Mouse (Mus musculus) liver (tissue): Measurements from ENCODE around the gene Chchd10.
A peak's percentile ranks its signal among the peaks of the same experiment; 100 is the strongest.

Experiments used
- DNase-seq: peaks from one replicate; pipeline ENCODE4 v3.0.0-alpha.2; 2020; ENCODE audit warnings: mixed read lengths

The Chchd10 gene

DNA sequence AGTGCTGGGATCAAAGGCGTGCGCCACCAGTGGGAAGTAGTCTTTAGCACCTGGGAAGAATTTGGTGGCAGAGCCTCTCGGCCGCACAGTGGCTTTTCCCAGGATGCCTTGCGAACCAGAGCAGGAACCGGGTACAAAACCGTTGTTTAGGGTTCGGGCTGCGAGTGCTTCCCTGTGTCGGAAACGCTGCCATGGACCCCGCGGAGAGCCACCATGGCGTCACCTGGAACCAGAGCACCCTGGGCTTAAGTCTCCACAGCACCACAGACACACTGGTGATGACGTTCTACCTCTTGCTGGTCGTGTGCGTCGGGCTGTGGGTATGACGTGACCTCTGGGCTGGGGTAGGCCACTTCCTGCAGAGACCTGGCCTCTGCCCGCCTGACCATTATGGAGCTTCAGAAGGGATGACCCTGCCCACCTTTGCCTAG lies 21.5 kb downstream of the Chchd10 start, which contains the start of gene Gm5134:
Gene Gm5134 (plus strand): TSS at position 134 of the 431 bp plus-strand sequence.
- peak; percentile 38 for DNase-seq

DNA sequence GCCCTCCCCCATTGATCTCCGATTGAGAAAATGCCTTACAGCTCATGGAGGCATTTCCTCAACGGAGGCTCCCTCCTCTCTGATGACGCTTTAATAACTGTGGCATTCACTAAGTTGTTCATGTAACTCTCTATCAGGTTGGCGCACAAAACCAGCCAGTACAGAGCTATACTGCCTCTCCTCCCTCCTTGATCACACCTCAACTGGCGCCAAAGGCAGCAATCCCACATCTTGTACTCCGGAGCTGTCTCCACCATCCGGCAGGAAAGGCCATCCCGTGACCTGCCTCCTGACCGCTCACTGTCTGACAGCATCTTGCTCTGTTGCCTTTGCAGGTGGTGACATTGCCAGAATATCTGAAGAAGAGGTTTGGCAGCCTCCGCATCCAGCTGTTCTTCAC lies 40.9 kb downstream of the Chchd10 start:
- DNase-seq: no peak

DNA sequence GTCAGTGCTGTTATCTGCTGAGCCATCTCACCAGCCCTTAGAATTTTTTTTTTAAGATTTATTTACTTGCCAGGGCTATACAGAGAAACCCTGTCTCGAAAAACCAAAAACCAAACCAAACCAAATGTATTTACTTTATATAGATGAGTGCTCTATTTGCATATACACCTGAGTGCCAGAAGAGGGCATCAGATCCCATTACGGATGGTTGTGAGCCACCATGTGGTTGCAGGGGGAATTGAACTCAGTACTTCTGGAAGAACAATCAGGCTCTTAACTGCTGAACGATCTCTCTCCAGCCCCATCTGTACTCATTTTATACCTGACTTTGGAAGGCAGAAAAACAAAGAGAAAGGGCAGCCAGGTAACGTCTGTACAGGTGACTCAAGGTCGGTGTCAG lies 42.3 kb downstream of the Chchd10 start:
- no peak for DNase-seq

DNA sequence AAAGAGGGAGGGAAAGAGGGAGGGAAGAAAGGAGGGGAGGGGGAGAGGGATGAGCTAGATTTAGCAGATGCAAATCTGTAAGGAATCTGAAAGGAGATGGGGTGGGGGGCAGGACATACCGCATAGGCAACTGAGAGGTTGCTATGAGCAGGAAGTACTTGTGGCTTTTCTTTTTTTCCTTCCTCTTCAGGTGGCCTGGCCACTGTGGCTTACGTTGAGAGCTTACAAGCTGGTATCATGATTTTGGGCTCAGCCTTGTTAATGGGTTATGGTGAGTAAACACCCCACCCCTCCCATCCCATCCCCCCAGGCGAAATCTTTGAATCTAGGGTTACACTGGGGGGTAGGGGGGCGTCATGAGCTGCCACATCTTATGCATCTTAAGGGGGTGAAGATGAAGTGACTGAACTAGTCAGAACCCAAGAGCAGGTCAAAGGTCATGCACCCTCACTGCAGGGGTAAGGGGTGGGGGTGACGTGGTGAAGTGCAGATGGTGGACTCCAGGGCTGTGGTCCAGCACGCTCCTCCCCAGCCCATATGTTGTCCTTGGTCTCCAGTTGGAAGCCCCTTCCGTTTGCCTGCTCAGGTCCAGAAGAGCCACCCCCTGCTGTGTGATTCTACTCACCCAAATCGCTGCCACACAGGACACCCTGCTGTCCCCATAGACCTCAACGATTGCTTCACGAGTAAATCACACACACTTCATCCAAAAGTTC lies 45.3 kb downstream of the Chchd10 start:
- no peak for DNase-seq

DNA sequence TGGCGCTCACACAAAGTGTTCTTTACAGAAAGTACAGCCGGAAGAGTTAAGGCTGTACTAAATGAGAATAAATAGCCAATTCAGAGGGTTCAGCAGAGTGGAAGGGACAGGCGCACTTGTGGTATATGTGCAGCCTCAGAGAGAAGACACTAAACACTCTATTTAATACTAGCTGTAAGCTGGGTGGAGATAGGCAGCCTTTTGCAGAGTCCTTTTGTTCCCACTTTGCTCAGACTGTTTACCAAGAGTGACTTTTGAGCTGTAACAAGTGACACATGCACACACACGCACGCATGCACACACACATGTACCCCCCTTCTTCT lies 45.9 kb downstream of the Chchd10 start:
- no peak for DNase-seq

DNA sequence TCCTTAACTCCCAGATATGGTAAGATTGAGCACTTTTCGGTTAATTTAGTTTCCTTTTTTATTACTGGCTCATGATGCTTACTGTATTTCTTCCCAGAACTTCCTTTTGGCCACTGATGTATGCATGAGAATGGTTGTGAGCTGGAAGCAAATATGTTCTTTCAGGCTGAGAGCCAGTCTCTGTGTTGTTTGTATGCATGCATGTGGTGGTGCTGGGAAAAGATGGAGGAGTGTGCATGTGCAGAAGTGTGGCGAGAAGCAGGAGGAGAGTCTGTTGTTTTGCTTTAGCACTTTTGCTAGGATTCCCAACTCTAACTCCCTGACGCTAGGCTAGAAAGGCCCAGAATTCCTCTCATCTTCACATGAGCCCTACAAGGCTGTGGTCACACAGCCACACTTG lies 46.5 kb downstream of the Chchd10 start:
- DNase-seq: no peak
